Mouse (Mus musculus) midbrain, embryonic 12.5 days (tissue): ENCODE measurements around the gene Nol11. TPM values are rescaled to one million over a fixed set of nuclear protein-coding genes. Genes with fewer than 3 reads are reported as not detected.

ENCODE experiments used
- ATAC-seq: fragments of 200-750 bp; cut with Nextera tagmentation; 2 replicates; pipeline ENCODE4 v1.8.0; 2017; ENCODE audit warnings: low read depth, moderate TSS enrichment, moderate library complexity; ENCODE audit not compliant: low FRiP score
- H3K27ac ChIP-seq: fragments of 300-500 bp; sonication (generic); replicated peaks from 2 replicates; pipeline ENCODE4 v1.5.1; 2016; ENCODE audit warnings: mild to moderate bottlenecking
- H3K27me3 ChIP-seq: fragments of 300-500 bp; sonication (generic); 2 replicates; pipeline ENCODE4 v1.6.1; 2016; ENCODE audit warnings: mild to moderate bottlenecking
- H3K36me3 ChIP-seq: fragments of 300-500 bp; sonication (generic); 2 replicates; pipeline ENCODE4 v1.6.1; 2016
- H3K4me1 ChIP-seq: fragments of 300-500 bp; sonication (generic); 2 replicates; pipeline ENCODE4 v1.6.1; 2016
- H3K4me2 ChIP-seq: fragments of 300-500 bp; sonication (generic); replicated peaks from 2 replicates; pipeline ENCODE4 v1.6.1; 2016; ENCODE audit warnings: mild to moderate bottlenecking, moderate library complexity
- H3K4me3 ChIP-seq: fragments of 300-500 bp; sonication (generic); 2 replicates; pipeline ENCODE4 v1.5.1; 2016; ENCODE audit warnings: mild to moderate bottlenecking
- H3K9ac ChIP-seq: fragments of 300-500 bp; sonication (generic); replicated peaks from 2 replicates; pipeline ENCODE4 v1.6.1; 2016; ENCODE audit warnings: mild to moderate bottlenecking, moderate library complexity
- H3K9me3 ChIP-seq: fragments of 300-500 bp; sonication (generic); 2 replicates; pipeline ENCODE4 v1.6.1; 2016; ENCODE audit warnings: mild to moderate bottlenecking
- WGBS: fragments of 180-500 bp; shearing (Covaris S2); methylation state at CpG from one replicate; pipeline ENCODE4 v1.1.7; 2016; 5-methylcytosine and 5-hydroxymethylcytosine counted together
- polyA plus RNA-seq: library from polyadenylated mRNA; unstranded; fragments of >200 nt; fragmentation: Nextera tagmentation; extraction: Ambion mirVana; gene quantifications from 2 replicates; pipeline ENCODE4 v1.2.1, GENCODE M21; 2016

Nol11 gene
- 67.6 and 69.2 TPM in 2 replicates for polyA plus RNA-seq

GRCm38 (mm10) chr11:107188565-107189552 lies at the start of gene Nol11:
Gene Nol11 (minus strand): TSS chr11:107189381.
- H3K9ac ChIP-seq = peak within 1 kb of the TSS; percentile 91
- peak within 1 kb of the TSS; percentile 73 for H3K27ac ChIP-seq
- no peaks in the 10 kb centered on the region for H3K9me3 ChIP-seq
- H3K4me3 ChIP-seq = peak within 1 kb of the TSS; percentile 94
- under 1% methylated on average over 62 of the region's 62 CpGs for WGBS
- peak; percentile 96 for ATAC-seq
- H3K4me1 ChIP-seq = peaks cover 12% of the 10 kb centered on the region
- H3K36me3 ChIP-seq = peaks cover 22% of the 10 kb centered on the region
- H3K27me3 ChIP-seq = no peaks in the 10 kb centered on the region
- H3K4me2 ChIP-seq = peak within 1 kb of the TSS; percentile 81

- peaks cover 8% of the 10 kb centered on the region; the same call in 1 of the 2 replicates for H3K4me1 ChIP-seq
These were observed 49.3 kb upstream of the Nol11 start for GRCm38 (mm10) chr11:107238506-107238905.

GRCm38 (mm10) chr11:107237532-107237931 lies 48.4 kb upstream of the Nol11 start:
- Histone ChIP-seq H3K4me1 (no peaks in the 10 kb centered on the region), H3K4me2 (no peak overlapping the region), H3K9me3 (no peaks in the 10 kb centered on the region), H3K9ac (no peak overlapping the region), H3K4me3 (no peak overlapping the region), H3K27ac (no peak overlapping the region), H3K27me3 (no peaks in the 10 kb centered on the region), H3K36me3 (0 out of 2 replicates have a peak, but pooled peaks cover 7% of the 10 kb centered on the region)
- WGBS = 94% methylated on average over 4 of the region's 4 CpGs
- no peak for ATAC-seq

More at GRCm38 (mm10) chr11:107238506-107238905, 49.3 kb upstream of the Nol11 start:
- H3K36me3 ChIP-seq = 0 out of 2 replicates have a peak, but pooled peaks cover 7% of the 10 kb centered on the region
- H3K27me3 ChIP-seq = no peaks in the 10 kb centered on the region
- no peak overlapping the region for H3K27ac ChIP-seq
- no peak for ATAC-seq
- 91% methylated on average over 6 of the region's 6 CpGs for WGBS
- no peak overlapping the region for H3K4me2 ChIP-seq
- H3K9ac ChIP-seq = no peak overlapping the region
- no peaks in the 10 kb centered on the region for H3K9me3 ChIP-seq
- no peak overlapping the region for H3K4me3 ChIP-seq

- H3K4me2 ChIP-seq = no peak overlapping the region
- ATAC-seq = no peak
These were observed 44.2 kb upstream of the Nol11 start for GRCm38 (mm10) chr11:107233252-107233890.

DNA sequence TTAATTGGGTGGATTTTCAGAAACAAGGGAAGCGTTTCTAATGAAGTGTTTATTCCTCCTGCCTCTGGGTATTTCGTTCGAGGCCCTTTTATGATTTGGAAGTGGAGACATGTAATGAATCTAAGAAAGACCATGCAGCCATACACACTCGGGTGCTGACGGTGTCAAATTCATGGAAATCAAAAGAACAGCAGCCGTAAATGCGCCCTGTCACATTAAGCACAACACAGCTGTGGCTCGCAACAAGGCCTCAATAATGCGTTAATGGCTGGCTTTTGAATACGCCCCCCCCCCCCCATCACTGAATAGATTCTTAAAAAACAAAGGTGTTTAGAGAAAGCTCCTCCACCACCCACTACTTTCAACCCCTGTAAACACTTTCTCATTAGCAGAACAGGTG lies 40.9 kb upstream of the Nol11 start:
- Histone ChIP-seq H3K27me3 (no peaks in the 10 kb centered on the region), H3K9me3 (0 out of 2 replicates have a peak, but pooled peaks cover 6% of the 10 kb centered on the region), H3K36me3 (peaks cover 36% of the 10 kb centered on the region), H3K4me3 (no peak overlapping the region), H3K9ac (no peak overlapping the region), H3K27ac (no peak overlapping the region), H3K4me2 (no peak overlapping the region), H3K4me1 (no peaks in the 10 kb centered on the region; the same call in 1 of the 2 replicates)
- 72% methylated on average over 10 of the region's 10 CpGs for WGBS
- no peak for ATAC-seq

More at GRCm38 (mm10) chr11:107233252-107233890, 44.2 kb upstream of the Nol11 start:
- H3K9me3 ChIP-seq = 0 out of 2 replicates have a peak, but pooled peaks cover under 1% of the 10 kb centered on the region
- peaks cover 26% of the 10 kb centered on the region for H3K36me3 ChIP-seq
- H3K4me1 ChIP-seq = no peaks in the 10 kb centered on the region; the same call in 1 of the 2 replicates
- no peaks in the 10 kb centered on the region for H3K27me3 ChIP-seq
- no peak overlapping the region for H3K4me3 ChIP-seq
- no peak overlapping the region for H3K9ac ChIP-seq
- WGBS = 93% methylated on average over 5 of the region's 5 CpGs
- H3K27ac ChIP-seq = no peak overlapping the region

DNA sequence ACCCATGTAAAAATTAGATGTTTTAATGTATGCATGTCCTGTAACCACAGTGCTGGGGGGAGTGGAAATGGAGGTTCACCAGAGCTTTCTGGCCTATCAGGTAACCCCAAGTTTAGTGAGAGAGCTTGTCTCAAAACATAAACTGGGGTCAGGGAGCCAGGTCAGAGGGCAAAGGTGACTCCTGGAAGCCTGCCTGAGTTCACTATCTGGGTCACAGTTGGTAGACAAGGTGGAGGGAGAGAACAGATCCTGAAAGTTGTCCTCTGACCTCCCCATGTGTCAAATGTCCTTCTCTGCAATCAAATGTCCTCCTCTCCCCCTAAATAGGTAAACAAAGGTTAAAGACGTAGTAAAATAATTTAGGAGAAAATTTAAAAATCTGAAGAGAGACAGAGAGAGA lies 37.2 kb upstream of the Nol11 start:
- Histone ChIP-seq H3K4me3 (no peak overlapping the region), H3K4me2 (no peak overlapping the region), H3K36me3 (peaks cover 22% of the 10 kb centered on the region), H3K9me3 (0 out of 2 replicates have a peak, but pooled peaks cover 6% of the 10 kb centered on the region), H3K9ac (no peak overlapping the region), H3K27ac (no peak overlapping the region), H3K4me1 (peaks cover 12% of the 10 kb centered on the region), H3K27me3 (no peaks in the 10 kb centered on the region)
- ATAC-seq = no peak
- 94% methylated on average over 1 of the region's 1 CpGs for WGBS

GRCm38 (mm10) chr11:107226013-107226412 lies 36.8 kb upstream of the Nol11 start:
- H3K4me1 ChIP-seq = peaks cover 12% of the 10 kb centered on the region
- no peak overlapping the region for H3K9ac ChIP-seq
- H3K4me2 ChIP-seq = no peak overlapping the region
- 0 out of 2 replicates have a peak, but pooled peaks cover 6% of the 10 kb centered on the region for H3K9me3 ChIP-seq
- H3K4me3 ChIP-seq = no peak overlapping the region
- no peak for ATAC-seq
- H3K27me3 ChIP-seq = no peaks in the 10 kb centered on the region
- no peak overlapping the region for H3K27ac ChIP-seq
- WGBS = 94% methylated on average over 10 of the region's 10 CpGs
- peaks cover 19% of the 10 kb centered on the region for H3K36me3 ChIP-seq

GRCm38 (mm10) chr11:107225301-107225700 lies 36.1 kb upstream of the Nol11 start:
- no peak overlapping the region for H3K27ac ChIP-seq
- 90% methylated on average over 5 of the region's 5 CpGs for WGBS
- peaks cover 12% of the 10 kb centered on the region for H3K4me1 ChIP-seq
- 0 out of 2 replicates have a peak, but pooled peaks cover 6% of the 10 kb centered on the region for H3K9me3 ChIP-seq
- no peaks in the 10 kb centered on the region for H3K27me3 ChIP-seq
- H3K4me2 ChIP-seq = no peak overlapping the region
- H3K9ac ChIP-seq = no peak overlapping the region
- peaks cover 19% of the 10 kb centered on the region for H3K36me3 ChIP-seq
- H3K4me3 ChIP-seq = no peak overlapping the region
- no peak for ATAC-seq

GRCm38 (mm10) chr11:107223667-107224214 lies 34.6 kb upstream of the Nol11 start:
- Histone ChIP-seq H3K4me2 (no peak overlapping the region), H3K4me1 (peaks cover 12% of the 10 kb centered on the region; the same call in 1 of the 2 replicates), H3K4me3 (no peak overlapping the region), H3K9me3 (0 out of 2 replicates have a peak, but pooled peaks cover 6% of the 10 kb centered on the region), H3K9ac (no peak overlapping the region), H3K27ac (no peak overlapping the region), H3K36me3 (peaks cover 16% of the 10 kb centered on the region), H3K27me3 (no peaks in the 10 kb centered on the region)
- WGBS = 80% methylated on average over 8 of the region's 8 CpGs
- ATAC-seq = no peak

DNA sequence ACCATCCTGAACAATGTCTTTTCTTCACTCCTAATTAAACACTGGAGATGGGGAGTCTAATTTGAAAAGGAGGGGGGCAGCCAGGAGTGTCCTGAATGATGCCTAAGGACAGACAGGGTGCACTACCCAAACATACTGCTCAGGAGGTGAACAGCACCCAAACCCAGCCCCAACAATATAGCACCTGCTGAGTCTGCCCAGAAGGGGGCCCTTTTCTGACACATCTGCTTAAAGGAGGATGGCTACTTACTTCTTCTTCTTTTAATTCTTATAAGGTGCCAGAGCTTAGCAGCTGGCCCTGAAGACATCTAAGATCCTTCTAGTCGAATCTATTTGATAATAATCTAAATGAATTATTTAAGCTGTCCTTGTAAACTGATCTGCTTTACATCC lies 34.0 kb upstream of the Nol11 start:
- Histone ChIP-seq H3K4me2 (no peak overlapping the region), H3K4me3 (no peak overlapping the region), H3K27me3 (no peaks in the 10 kb centered on the region), H3K9ac (no peak overlapping the region), H3K27ac (0 out of 2 replicates have a peak overlapping the region, but pooled peaks have one; percentile 44), H3K36me3 (peaks cover 10% of the 10 kb centered on the region), H3K9me3 (0 out of 2 replicates have a peak, but pooled peaks cover 3% of the 10 kb centered on the region), H3K4me1 (peaks cover 12% of the 10 kb centered on the region; the same call in 1 of the 2 replicates)
- 79% methylated on average over 1 of the region's 1 CpGs for WGBS
- no peak for ATAC-seq

- no peaks in the 10 kb centered on the region for H3K27me3 ChIP-seq
- peaks cover 7% of the 10 kb centered on the region; the same call in 1 of the 2 replicates for H3K36me3 ChIP-seq
- H3K9ac ChIP-seq = no peak overlapping the region
- no peak for ATAC-seq
- H3K9me3 ChIP-seq = no peaks in the 10 kb centered on the region
- peaks cover 12% of the 10 kb centered on the region; the same call in 1 of the 2 replicates for H3K4me1 ChIP-seq
- H3K27ac ChIP-seq = 0 out of 2 replicates have a peak overlapping the region, but pooled peaks have one; percentile 44
- no peak overlapping the region; the same call in 1 of the 2 replicates for H3K4me2 ChIP-seq
- WGBS = 53% methylated on average over 12 of the region's 12 CpGs
- H3K4me3 ChIP-seq = no peak overlapping the region
These were observed 33.5 kb upstream of the Nol11 start for GRCm38 (mm10) chr11:107222531-107223168.
